Mouse (Mus musculus): ENCODE results near the gene Chtf18.
"Not testable (repeated sequence)": the region's sequence is repeated elsewhere in the genome, so short reads cannot be mapped to it uniquely, and the experiment has no call there.

The Chtf18 gene

GRCm38 (mm10) chr17:25727265-25728008 lies at the start of gene Chtf18, which contains the start of gene Rpusd1:
TSS of gene Chtf18 (minus strand) at chr17:25727419.
TSS of gene Rpusd1 (plus strand) at chr17:25727670.
- peak; percentile 97 to 99 for DNase-seq

DNA sequence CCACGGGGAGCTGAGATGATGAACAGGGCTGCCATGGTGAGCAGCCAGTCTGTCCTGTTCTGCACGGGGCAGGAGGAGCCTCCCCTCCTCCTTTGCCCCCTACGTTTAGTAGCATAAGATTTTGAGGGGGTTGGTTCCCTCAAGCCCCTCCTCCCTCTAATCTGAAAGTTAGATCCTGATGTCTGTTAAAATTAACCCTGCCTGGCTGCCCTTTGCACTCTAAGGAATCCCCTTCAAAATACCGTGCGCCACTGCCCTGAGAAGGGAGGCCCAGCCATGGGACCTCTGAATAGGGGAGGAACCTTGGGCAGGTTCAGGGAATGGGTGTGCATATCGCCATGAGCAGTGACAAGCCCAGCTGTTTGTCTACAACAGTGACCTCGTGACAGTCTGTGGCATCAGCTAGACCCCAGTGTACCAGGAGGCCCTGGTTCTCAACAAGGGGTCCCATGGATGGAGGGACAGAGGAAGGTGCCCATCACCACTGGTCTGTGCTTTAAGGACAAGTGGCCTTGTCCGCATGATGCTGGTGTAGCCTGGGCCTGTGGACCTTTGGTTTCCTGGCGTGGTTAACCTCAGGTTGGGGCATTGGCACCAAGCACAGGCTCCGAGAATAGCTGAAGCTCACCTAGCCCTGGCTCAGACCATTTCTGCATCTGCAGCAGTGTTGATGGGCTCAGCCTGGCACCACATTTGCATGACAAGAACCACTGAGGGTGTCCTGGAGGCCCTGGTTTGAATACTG lies 48.3 kb upstream of the Chtf18 start:
- DNase-seq, result no peak

DNA sequence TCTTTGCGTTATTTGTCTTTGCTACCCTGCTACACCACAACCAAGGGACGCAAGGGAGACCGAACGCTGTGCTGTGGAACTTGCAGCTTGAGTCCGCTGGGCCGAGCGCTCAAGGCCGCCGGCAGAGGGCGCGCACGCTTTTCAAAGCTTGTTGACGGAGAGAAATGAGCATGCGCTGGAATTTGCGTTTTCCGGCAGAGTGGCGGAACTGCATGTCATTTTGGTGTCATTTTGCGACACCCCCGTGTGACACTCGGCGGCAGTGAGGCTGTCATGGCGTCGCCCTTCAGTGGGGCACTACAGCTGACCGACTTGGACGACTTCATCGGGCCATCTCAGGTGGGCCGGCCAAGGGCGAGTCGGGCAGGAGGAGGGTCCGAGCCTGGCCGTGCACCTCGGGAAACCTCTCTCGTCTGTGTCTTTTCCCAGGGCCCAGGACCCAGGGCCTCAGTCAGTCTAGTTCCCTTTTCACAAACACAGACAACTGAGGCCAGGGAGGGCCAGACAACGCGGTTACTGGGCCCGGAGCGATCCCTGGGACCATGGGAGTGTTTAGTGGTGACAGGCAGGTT lies 46.4 kb upstream of the Chtf18 start, which contains the start of gene Narfl:
Gene Narfl (plus strand): TSS at position 228 of the 572 bp plus-strand sequence.
- DNase-seq, result peak; percentile 97

- DNase-seq, result no peak
These were observed 42.1 kb upstream of the Chtf18 start for GRCm38 (mm10) chr17:25769331-25769730.

DNA sequence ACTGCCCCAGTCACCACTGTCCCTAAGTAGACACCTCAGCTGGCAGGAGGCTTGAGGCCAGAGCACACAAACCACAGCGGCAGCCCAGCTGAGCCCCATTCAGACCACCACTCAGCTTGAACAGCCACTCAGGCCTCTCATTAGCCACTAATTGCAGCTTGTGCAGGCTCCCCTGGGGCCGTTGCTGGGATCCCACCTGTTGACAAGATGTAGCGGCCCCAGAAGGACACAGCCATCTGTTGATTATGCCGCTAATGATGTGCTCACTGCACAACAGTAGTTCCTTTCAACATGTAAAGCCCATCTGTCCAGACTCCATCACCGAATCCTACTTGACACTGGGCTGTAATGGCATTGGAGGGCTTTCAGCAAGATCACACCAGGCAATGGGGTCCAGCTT lies 38.7 kb upstream of the Chtf18 start:
- no peak for DNase-seq

DNA sequence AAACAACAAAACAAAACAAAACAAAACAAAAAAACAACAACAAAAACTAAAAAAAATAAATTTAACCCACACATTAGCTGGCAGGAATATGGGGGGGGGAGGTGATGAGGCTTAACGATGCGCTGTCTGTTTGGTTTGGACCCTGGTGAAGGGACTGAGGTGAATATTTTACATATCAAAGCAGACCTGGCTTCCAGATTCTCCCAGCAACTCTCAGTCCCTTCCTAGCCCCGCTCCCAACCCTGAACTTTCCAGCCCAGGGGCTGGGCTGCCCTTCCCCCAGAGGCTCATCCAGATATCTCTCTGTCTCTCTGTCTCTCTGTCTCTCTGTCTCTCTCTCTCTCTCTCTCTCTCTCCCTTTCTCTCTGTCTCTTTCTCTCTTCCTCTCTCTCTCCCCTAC lies 35.4 kb upstream of the Chtf18 start:
- no peak for DNase-seq

DNA sequence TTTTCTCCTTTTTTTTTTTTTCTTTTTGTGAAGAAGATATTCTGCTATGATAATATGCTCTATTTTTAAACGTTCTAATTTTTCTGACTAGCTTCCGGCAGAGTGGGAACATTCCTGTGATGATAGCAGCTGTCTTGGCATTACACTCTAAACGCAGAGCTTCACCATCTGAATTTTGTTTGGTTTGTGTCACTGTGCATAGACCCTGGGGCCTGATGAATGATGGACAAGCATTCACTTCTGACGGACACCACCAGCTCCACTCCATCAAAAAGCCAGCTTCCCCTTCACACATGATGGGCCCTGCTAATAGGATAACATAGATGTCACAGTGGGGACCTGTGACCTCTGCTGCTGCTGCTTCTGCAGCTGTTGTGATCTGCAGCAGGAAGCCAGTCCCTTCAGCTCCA lies 34.3 kb upstream of the Chtf18 start:
- no peak for DNase-seq

DNA sequence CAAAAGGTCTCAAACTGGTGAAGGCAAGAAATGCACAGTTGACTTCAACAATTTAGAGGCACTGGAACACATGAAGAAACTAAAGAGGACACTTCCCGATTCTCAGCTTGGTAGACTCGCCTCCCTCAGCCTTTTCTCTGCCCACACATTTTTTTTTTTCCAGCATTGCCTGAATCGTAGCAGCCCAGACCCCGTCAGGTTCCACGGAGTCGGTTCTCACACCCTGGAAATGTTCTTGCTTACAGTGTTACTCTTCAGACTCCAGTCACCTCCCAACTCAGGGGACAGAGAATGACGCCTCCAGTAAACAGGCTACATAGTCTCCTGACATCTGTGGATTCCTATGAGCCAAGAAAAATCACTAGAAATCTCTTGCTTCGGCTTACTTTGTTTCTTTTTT lies 32.9 kb upstream of the Chtf18 start:
- DNase-seq, result no peak

DNA sequence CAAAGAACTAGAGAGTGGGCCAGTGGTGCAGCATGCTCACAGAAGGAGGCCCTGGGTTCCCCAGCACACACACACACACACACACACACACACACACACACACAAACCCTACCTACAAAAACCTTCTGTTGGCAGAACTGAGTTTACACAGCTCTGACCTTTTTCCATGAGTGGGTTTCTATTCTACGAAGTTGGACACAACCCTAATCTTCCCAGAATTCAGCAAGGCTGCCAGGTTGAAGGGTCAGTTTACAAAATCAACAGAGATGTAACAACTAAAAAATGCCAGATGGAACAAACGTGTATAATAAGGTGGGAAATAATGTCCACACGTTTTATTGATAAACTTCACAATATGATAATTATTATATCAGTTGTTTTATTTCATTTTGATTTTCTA lies 30.5 kb upstream of the Chtf18 start:
- no peak for DNase-seq

DNA sequence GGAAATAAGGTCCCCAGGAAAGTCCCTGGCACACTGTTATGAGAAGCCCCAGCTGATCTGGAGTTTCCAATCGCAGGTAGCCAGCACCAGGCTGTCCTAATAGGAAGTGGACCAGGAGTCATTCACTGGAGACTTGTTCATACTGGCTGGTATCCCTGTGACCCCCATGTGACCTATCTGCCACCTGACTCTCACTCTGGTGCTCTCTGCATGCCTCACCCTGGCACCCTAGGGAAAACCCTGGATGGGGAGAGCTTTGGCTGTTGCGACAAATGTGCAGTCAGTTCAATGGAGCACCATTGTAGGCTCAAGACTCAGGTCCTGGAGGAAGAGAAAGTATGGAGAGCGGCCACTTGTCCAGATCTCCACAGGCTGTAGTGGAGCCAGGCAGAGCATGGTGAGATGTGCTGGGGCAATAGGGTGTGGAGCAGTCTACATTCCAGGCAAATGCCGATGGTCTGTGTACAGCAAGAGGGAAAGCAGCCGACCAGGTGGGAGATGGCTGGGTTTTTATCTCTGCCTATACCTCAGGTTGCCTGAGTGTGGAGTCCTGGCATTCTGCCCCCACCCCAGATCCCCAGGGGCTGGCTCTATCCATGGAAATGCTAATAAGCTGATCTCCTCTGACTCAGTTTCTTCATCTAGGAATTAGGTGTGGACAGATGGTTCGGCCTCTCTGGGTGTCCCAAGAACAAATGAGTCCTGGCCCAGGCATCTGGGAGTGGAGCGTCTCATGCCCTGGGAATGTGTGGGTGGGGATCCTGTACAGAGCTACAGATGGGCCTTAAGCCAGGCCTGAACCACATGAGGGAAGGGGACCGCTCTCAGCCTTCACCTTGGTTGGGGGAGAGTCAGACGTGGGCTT lies 29.4 kb upstream of the Chtf18 start:
- DNase-seq, result no peak

GRCm38 (mm10) chr17:25755627-25756377 lies 28.6 kb upstream of the Chtf18 start:
- no peak for DNase-seq

- DNase-seq, result no peak
These were observed 27.9 kb upstream of the Chtf18 start for GRCm38 (mm10) chr17:25755086-25755485.

GRCm38 (mm10) chr17:25754241-25754640 lies 27.0 kb upstream of the Chtf18 start, which contains the start of gene Msln:
TSS of gene Msln (minus strand) at chr17:25754378.
- DNase-seq, result no peak

DNA sequence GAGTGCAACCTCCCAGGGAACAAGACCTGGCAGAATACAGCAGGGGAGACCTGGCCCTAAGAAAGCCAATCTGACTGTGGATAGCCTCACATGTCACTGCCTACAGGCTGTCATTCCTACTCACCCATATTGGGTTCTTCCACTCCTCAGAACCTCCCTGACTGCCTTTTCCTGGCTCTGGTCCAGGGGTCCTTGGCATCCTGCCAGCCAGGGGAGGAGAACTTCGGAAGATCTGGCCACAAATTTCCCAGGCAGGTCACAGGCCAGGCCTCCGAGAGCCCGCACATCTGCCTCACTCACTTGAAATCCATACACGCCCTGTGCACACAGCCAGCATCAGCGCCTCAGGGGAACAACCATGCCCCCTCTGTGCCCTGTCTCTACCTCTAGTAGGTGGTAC lies 24.2 kb upstream of the Chtf18 start:
- DNase-seq, result no peak

GRCm38 (mm10) chr17:25749314-25749713 lies 22.1 kb upstream of the Chtf18 start:
- DNase-seq, result no peak

- no peak for DNase-seq
These were observed 21.0 kb upstream of the Chtf18 start for GRCm38 (mm10) chr17:25748238-25748637.

GRCm38 (mm10) chr17:25744311-25744710 lies 17.1 kb upstream of the Chtf18 start:
- no peak for DNase-seq

DNA sequence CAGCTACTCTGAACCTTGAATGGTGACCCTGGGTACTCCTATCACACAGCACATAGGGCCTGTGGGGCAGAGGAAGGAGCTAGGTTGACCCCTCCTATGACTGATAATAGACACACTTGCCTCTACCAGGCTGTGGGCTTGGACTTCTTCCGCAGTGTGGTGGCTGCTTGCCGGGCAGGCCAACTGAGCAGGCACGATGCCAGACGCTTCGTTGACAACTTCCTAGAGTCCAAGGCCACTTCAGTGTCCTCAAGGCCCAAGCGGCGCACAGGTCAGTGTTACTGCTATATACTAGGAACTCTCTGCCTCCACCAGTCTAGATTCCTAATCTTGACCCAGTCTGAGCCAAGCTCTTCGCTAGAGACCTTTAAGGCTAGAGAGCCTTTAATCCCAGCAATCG lies 16.6 kb upstream of the Chtf18 start:
- no peak for DNase-seq

- not testable (repeated sequence) for DNase-seq
These were observed 14.3 kb upstream of the Chtf18 start for GRCm38 (mm10) chr17:25741471-25741870.

GRCm38 (mm10) chr17:25738861-25739260 lies 11.6 kb upstream of the Chtf18 start:
- no peak for DNase-seq

- no peak for DNase-seq
These were observed 8.5 kb upstream of the Chtf18 start, which contains the start of gene Mslnl for GRCm38 (mm10) chr17:25735745-25736144. TSS of gene Mslnl (plus strand) at chr17:25736042.

DNA sequence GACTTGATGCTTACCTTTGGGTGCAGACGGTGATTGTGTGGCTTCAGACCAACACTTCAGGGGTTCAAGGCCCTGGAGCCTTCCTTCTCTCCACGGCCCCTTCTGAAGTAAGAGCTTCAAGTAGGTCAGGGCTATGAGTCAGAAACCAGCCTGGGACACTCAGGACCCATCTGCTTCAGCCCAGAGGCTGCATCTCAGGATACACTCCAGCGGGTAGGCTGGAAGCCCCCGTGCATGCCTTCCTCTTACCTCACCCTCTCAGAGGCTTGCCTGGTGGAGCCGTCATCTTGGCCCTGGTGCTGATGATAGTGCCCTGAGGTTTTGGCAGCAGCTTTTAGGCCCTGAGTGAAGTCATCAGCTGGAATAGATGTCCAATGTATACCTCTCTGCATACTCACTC lies 8.0 kb upstream of the Chtf18 start:
- no peak for DNase-seq
